Mouse (Mus musculus): ENCODE measurements around the gene Trim5. TPM values are rescaled to one million over a fixed set of nuclear protein-coding genes. Genes with fewer than 3 reads are reported as not detected.
"Not testable (repeated sequence)": the region's sequence is repeated elsewhere in the genome, so short reads cannot be mapped to it uniquely, and the experiment has no call there.

Trim5 gene
- total RNA-seq (2021) (1 to 10 TPM; 3.5 to 3.8 TPM), polyA plus RNA-seq (2012; rRNA removed) (0.22 and 0.47 TPM in 2 replicates)
- long read RNA-seq, partial matches to known transcripts, result 0 of 1 reads
- long read RNA-seq, other reads (novel, unspliced or antisense), result 1 of 1 reads

DNA sequence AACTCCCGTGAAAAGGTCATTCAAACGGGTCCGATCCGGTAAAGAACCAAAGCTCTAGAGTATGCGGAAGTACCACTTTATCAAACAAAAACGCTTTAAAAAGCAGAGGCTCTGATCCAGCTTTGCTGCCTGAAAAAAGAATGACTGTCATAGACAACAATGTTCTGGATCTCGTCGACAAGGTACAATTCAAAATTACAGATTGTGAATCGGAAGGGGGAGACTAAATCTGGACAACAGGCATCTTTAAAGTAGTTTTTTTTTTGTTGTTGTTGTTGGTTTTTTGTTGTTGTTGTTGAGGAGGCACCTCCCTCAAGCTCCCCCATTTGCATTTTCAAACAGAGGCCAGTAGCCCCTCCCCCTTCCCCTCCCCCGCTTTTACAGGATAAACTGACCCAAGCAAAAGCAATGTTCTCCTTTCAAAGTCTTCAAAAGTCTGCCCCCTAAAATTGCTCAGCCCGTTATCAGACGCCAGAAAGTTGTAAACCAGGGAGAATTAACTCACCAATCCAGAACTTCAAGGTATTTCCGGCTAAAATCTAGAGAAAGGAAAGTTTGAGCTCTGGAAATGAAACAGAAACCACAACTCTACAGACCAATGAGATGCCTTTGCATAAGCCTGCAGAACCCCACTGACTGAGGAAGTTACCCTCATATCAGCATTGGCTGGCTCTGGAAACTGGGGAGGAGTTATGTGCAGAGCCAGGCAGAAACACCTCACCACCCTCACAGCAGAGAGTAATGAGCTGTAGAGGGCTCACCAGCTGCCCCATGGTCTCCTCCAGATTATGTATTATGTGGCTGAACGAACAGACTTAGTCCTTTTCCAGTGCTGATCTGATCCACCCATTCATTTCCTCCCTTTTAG, at the start of gene Trim5:
Gene Trim5 (minus strand): TSS at position 519 of the 868 bp plus-strand sequence.
- DNase-seq, result peak; percentile 34

DNA sequence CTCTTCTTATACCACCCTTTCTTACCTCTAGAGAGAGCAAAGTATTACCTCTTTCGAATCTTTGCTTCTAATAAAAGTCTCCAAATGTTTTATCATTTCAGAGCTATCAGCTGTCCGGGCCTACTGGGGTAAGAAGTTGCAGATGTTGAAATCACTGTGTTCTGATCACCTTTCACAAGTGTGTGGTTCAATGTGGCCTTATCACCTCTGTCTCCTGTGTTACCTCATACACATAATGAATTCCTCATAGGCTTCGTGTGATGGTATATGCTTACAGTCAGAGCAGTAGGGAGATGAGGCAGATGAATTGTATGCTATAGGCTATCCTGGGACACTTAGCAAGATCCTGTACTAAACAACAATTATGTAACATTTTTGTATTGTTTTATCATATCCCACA, 47.7 kb upstream of the Trim5 start:
- not testable (repeated sequence) for DNase-seq

DNA sequence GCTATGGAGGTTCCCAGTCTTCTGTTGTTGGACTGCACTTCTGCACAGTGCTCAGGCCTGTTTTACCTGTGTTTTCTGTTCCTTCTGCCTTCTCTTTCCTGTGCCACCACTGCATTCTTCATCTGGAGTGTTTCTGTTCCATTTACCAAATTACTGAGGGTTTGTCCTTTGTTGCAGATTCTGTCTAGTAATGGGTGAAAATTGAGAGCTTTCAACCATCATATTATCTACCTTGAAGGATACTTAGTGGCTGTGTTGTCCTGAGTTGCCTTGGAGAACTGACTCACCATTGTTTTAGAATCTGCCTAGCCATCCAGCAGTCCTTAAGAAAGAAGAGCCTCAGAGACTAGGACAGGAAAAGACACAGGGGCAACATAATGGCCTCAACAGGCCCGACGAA, 41.3 kb upstream of the Trim5 start, which contains the start of gene Trim34b:
Gene Trim34b (plus strand): TSS at position 301 of the 400 bp plus-strand sequence.
- not testable (repeated sequence) for DNase-seq

DNA sequence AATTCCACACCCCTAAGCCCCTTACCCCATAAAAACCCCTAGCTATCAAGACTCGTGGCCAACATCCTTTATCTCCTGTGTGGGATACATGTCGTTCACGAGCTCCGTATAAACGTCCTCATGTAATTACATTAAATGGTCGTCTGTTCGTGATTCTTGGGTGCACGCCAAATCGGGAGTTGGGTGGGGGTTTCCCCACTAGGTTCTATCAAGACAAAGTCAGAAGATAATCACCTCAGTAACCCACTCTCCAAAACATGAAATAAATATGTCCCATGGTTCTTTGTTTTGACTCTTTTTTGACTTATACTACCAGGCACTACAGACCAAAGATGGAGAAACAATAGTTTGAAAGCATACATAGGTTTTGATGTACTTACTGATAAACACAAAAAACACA, 34.1 kb upstream of the Trim5 start:
- no peak for DNase-seq

DNA sequence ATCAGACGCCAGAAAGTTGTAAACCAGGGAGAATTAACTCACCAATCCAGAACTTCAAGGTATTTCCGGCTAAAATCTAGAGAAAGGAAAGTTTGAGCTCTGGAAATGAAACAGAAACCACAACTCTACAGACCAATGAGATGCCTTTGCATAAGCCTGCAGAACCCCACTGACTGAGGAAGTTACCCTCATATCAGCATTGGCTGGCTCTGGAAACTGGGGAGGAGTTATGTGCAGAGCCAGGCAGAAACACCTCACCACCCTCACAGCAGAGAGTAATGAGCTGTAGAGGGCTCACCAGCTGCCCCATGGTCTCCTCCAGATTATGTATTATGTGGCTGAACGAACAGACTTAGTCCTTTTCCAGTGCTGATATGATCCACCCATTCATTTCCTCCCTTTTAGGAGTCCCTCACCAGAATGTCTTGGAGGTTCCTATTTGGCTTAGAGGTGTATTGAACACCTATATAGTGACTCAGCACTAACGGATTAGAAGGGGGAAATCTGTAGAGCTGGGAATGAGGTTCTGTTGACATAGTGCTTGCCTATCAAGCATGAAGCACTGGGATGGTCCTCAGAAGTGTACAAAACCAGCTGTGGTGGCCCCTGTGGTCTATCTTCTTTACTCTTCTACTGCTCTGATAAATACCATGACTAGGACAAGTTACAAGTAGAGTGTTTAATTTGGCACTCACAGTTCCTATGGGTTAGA, 27.6 kb upstream of the Trim5 start, which contains the start of gene Trim12a:
Gene Trim12a (minus strand): TSS at position 98 of the 712 bp plus-strand sequence.
- not testable (repeated sequence) for DNase-seq

DNA sequence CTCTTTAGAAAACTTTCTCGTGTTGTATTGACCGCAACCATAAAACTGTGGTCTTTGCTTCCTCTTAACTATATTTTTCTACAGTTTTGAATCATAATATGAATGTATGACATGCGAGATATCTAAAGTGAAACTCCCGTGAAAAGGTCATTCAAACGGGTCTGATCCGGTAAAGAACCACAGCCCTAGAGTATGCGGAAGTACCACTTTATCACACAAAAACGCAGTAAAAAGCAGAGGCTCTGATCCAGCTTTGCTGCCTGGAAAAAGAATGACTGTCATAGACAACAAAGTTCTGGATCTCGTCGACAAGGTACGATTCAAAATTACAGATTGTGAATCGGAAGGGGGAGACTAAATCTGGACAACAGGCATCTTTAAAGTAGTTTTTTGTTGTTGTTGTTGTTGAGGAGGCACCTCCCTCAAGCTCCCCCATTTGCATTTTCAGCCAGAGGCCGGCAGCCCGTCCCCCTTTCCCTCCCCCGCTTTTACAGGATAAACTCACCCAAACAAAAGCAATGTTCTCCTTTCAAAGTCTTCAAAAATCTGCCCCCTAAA, 27.0 kb upstream of the Trim5 start:
- DNase-seq, result peak; percentile 52

DNA sequence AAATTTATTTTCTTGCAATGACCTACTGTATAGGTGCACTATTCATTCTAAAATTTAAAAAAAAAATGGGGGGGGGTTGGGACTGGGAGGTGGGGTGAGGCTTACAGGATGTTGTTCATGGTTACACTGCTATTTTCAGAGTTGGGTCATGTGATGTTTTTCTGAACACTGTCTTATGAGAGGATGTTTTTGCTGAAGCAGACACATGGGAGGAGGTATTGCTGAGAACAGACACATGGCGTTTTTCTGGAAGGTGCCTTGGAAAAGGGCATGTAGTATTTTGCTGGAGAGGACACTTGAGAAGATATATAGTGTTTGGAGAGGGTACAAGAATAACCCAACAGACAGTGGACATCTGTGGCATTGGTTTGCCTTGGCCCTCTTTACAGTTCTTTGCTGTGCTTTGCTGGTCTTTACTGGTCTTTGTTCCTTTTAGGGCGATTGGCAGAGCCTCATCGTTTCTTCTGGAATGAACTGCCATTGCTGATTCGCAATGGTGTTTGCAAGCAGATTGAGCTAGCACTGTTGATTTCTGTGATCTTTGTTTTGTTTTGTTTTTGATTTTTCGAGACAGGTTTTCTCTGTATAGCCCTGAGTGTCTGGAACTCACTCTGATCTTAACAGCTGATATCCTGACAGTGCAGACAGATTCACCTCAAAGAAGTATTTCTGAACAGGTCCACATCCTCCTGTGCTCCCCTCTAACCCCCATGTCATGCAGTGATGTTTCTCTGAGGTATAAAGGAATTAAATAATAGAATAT, 3.9 kb upstream of the Trim5 start:
- DNase-seq, result no peak

DNA sequence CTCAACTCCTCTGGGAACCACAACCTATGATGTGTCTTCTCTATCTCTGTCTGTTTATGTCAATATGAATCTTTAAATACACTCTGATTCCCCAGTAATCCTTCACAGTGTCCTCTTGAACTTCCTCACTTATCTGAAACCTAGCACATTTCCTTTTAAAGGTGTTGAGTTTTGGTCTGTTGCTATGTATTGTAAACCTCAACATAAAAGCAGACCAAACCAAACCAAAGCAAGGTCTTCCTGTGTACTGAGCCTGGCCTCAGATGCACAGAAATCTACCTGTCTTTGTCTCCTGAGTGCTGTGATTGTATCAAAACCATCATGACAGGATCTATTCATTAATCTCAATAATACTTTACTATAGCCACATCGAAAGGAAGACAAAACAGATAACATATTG, 2.7 kb upstream of the Trim5 start:
- DNase-seq, result no peak

DNA sequence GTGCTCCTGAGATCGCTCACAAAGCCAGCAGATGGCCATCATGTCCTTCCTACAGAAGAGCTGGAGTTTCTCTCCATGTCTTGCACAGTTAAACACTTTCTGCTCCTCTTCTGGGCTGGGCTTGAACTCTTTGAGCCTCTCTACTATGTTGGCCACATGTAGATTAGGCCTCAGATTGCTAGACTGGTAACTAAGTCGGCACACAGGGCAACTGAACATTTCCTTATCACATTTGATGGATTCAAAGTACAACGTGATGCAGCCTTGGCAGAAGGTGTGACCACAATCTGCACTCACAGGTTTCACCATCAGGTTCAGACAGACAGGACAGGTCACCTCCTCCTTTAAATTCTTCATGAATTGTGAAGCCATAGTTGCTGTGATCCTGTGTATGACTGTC, 8.5 kb downstream of the Trim5 start:
- not testable (repeated sequence) for DNase-seq

DNA sequence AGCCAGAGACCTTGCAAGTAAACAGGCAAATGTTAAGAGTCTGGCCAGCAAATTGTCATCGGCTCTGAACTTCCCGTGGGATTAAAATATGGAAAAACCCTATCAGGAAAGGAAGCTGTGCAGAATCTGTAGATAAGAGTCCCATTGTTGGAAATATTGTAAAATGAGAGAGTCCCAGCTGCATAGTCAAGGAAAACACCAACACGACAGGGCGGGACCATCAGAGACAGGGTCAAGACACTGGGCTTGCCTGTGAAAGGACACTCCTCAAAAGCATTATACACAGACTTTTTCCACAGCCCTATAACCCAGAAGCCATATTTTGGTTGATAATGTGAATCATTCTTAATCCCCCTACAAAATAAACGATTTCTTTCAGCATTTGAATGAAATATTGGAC, 22.6 kb downstream of the Trim5 start:
- not testable (repeated sequence) for DNase-seq

DNA sequence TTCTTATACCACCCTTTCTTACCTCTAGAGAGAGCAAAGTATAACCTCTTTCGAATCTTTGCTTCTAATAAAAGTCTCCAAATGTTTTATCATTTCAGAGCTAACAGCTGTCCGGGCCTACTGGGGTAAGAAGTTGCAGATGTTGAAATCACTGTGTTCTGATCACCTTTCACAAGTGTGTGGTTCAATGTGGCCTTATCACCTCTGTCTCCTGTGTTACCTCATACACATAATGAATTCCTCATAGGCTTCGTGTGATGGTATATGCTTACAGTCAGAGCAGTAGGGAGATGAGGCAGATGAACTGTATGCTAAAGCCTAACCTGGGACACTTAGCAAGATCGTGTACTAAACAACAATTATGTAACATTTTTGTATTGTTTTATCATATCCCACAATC, 27.5 kb downstream of the Trim5 start:
- not testable (repeated sequence) for DNase-seq

DNA sequence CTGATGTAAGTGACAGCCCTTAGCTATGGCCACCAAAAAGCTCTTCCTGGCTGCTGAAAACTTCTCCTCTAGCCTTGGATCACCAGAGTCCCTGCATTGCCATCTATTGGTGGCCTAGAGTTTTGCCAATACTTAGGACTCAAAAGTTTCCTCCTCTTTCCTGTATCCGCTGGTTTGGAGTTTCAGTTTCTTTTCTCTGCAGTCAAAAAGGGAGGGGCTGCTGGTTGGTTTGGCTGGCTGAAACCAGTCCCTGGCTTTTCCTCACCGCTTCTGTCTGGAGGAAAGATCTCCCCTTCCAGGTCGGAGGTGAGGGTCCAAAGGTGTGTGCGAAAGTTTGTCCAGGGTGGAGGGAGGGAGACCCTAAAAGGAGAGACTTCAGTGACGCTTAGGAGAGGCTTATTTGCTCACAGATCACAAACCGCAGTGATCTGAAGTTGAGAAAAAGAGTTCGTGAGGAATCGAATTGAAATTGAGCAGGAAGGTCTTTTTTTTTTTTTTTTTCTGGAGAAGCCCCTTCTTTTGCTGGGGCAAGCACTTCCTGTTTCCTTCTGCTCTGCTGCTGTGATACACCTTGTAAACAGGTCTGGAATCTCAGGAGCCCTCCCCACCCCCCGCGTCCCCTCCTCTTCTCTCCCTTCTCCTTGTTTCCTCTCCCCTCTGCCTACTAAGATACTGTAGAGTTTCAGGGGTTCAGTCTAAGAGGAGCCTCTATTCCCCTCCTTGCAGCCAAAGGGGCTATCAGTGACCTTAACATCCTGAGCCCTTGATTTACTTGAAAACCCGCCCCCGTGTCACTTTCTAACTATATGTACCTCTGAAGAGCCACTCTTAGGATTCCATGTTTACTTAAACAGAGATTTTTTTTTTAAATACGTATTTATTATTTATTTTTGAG, 43.4 kb downstream of the Trim5 start, which contains the start of gene Trim34a:
Gene Trim34a (plus strand): TSS at position 171 of the 895 bp plus-strand sequence.
- DNase-seq, result peak; percentile 81

DNA sequence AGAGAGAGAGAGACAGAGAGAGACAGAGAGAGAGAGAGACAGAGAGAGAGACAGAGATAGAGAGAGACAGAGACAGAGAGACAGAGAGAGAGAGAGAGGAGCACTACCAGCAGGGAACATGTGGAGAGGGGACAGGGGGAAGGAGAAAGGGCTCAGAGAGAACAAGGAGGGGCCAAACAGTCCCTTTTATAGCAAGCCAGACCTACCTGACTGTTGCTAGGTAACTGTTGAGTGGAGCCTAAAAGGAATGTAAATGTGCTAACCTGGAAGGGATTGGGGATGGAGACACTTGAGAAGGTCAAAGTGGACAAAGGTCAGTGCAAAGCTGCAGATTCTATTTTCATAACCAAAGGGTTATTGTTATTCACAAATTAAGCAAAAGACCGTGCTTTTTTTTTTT, 44.3 kb downstream of the Trim5 start:
- no peak for DNase-seq

DNA sequence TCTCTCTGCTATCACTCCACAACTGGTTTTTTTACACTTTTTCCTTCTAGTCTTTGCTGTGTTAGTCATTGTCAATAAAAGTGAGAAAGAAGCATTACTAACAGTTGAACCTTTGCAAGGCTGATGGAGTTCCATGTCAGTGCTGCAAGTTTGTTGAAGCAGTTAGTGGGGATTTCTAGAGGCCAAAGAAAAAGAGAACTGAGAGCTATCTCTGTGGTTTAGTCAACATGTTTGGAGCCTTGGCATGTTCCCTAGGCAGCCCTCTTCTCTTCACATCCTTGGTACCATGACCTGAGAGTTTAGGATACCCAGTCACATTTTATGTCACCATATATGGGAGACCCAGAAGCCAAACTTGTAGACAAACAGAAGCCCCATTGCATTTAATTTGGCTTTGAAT, 47.0 kb downstream of the Trim5 start:
- no peak for DNase-seq

DNA sequence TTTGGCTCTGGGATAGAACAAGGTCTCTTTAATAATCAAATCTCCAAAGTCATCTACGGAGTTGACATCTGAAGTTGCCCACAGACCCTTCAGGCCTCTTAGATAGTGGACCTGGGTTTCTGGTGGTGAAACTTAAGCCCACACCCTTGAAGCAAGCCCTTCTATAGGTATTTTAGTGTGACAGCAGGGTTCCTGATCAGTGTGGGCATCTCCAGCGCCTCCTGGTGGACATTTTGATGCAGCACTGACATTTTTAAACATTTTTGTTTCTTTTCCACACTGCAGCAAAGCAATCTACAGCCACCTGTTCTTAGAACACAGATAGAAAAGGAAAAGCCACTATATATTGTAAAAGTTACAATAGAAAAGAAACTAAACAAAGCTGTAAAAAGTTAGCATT, 56.7 kb downstream of the Trim5 start:
- DNase-seq, result peak; percentile 19

DNA sequence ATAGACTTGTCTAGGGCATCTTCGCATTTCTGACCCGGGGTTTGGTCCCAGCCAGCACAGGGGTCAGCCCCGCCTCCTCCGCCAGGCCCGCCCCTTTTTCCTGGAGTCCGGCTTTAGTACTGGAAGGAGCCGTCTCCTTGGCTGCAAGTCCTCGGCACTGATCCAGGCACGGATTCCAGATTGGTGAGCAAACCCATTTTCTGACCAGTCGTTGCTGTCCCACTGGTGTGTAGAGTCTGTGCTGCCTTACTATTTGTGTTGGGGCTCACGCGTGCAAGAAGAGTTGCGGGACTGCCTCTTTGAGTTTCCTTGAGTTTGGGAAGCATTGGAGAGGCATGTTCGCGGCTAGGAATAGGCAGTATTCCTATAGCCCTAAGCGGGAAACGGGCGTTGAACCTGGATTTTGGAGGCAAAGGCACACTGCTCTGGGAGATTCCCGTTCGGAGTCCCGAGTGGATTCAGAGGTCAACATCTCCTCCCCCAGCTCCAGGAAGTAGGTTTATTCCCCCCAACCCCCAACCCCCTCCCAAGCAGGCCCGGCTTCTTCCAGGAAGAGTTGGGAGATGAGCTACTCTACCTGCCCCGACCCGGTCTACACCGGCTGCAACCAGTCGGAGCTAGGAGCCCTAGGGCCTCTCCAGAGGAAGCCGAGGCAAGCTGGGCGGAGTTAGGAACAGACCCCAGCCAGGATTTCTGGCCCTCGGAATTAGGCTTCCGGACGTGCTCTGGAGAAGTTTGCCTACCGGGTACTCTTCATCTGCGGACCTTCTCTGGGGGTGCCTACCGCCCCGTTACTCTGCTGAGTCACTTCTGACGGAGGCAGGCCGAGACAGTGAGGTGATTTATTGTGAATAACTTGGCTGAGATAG, 69.0 kb downstream of the Trim5 start, which contains the start of gene Trim6:
Gene Trim6 (plus strand): TSS at position 93 of the 869 bp plus-strand sequence.
- DNase-seq, result peak; percentile 93

DNA sequence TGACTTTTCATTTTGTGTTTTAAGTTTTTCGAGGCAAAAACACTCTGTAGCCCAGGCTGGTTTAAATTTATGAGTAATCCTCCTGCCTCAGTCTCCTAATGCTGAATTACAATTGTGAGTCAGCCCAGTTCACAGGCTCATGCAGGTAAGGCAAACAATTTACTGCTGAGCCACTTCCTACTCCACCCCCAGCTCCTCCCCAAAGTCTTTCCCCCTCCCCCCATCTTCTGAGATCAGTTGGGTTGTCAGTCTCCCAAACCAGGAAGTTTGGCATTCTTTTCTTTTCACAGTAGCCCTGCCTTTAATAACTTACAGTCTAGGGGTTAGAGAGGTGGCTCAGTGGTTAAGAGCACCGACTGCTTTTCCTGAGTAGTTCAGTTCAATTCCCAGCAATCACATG, 70.0 kb downstream of the Trim5 start:
- DNase-seq, result no peak

DNA sequence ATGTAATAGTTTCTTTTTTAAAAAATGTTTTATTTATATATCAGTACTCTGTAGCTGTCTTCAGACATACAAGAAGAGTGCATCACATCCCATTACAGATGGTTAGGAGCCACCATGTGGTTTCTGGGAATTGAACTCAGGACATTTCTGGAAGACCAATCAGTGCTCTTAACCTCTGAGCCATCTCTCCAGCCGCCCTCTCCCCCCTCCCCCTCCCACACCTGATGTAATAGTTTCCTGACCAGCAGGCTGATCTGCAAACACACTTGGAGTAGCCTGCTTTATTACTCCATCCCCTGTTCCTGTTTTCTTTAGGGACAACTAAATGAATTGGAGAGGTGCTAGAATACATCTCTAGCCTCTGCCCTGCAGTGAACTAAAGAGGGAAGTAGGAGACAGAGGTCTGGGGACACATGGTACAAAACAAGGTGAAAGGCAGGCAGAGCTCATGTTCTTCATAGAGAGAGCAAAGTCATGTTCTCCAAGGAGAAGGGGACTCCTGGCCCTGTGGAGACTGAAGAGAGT, 71.8 kb downstream of the Trim5 start:
- no peak for DNase-seq
